In the genomic region with DNA sequence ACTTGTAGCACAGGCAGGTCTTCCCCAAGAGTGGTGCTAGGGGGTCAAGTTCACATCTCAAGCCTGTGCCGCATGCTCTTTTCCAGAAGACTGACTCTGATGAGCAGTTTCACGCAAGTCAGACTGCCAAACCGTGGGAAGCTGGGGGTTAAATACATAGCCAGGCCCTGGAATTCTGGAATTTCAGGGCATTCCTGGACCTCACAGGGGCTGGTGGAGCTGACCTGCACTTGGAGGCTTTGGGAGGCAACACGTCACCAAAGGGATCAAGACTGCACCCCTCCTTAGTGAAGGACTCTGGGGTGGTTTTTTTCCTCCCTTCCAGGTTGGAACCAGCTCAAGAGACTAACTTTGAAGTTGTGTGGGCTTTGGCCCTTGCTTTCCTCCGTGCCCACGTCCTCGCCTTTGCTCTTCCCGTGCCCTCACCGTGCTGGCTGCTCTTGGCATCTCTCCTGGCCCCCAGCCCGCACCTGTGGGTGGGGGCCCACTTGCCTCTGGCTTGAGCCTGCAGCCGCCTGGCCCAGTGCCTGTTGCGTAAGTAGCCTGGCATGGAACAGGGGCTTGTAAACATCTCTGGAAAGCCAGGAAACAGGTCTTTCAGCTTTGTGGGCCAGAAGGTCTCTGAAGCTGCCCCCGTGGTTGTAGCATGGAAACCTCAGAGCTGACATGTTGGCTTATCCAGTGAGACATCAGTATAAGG, we compare ENCODE assay signal across 8 mouse cellular contexts. TPM values are rescaled to one million over a fixed set of nuclear protein-coding genes. Genes with fewer than 3 reads are reported as not detected.
DNase-seq lines count a peak whose midpoint lies in the region; ATAC-seq and TF ChIP-seq lines count a peak whose summit lies in the region.

No protein-coding gene starts in this region.

- peaks cover 58% of the 10 kb centered on the region for H3K4me1 ChIP-seq in heart, postnatal 0 days (ENCODE audit: control insufficient read depth, insufficient read depth)
- peaks cover 65% of the 10 kb centered on the region for H3K4me1 ChIP-seq in lung, embryonic 14.5 days (ENCODE audit: insufficient read depth)
- peaks cover 5% of the 10 kb centered on the region for H3K4me1 ChIP-seq in intestine, postnatal 0 days (replicated peaks; ENCODE audit: control insufficient read depth, insufficient read depth, low read length)

- TF ChIP-seq CTCF in heart, postnatal 0 days (IDR thresholded peaks at IDR 0.05; ENCODE audit: low read depth), result no peak
- no peak for TF ChIP-seq CTCF in lung, embryonic 14.5 days (IDR thresholded peaks at IDR 0.05; ENCODE audit: low read depth)
- TF ChIP-seq CTCF in intestine, postnatal 0 days (IDR thresholded peaks at IDR 0.05; ENCODE audit: low read depth), result no peak

- peak overlapping the region; percentile 2; the same call in 1 of the 2 replicates for H3K9ac ChIP-seq in heart, postnatal 0 days (replicated peaks; ENCODE audit: low read depth, low read length)
- no peak overlapping the region for H3K9ac ChIP-seq in lung, embryonic 14.5 days
- H3K9ac ChIP-seq in intestine, postnatal 0 days (ENCODE audit: low read depth, low read length), result no peak overlapping the region

- H3K27me3 ChIP-seq in heart, postnatal 0 days (ENCODE audit: control insufficient read depth, insufficient read depth, low read length), result no peaks in the 10 kb centered on the region
- no peaks in the 10 kb centered on the region for H3K27me3 ChIP-seq in lung, embryonic 14.5 days (ENCODE audit: insufficient read depth, low read length)
- H3K27me3 ChIP-seq in intestine, postnatal 0 days (replicated peaks; ENCODE audit: control insufficient read depth, insufficient read depth, low read length), result no peaks in the 10 kb centered on the region

- H3K27ac ChIP-seq in heart, postnatal 0 days (ENCODE audit: low read depth), result peak overlapping the region; percentile 92
- peak overlapping the region; percentile 87; the same call in 1 of the 2 replicates for H3K27ac ChIP-seq in lung, embryonic 14.5 days (ENCODE audit: low read depth)
- no peak overlapping the region for H3K27ac ChIP-seq in intestine, postnatal 0 days (ENCODE audit: low read depth, low read length)

- DNase-seq in 3134 (ENCODE audit: extremely low read depth, insufficient read length, low spot score) (peak; percentile 94), 3T3-L1 (ENCODE audit: low read depth, low spot score) (peak; percentile 53), MN1 (ENCODE audit: low spot score) (no peak)
- DNase-seq in heart, postnatal 0 days (ENCODE audit: low spot score), result no peak
- DNase-seq in lung, embryonic 14.5 days, result peak; percentile 69
- DNase-seq in frontal cortex, postnatal 10 days (ENCODE audit: low spot score in 2 of 2), result no peak
- no peak for DNase-seq in thymus, postnatal 36 days

- TF ChIP-seq EP300 in heart, postnatal 0 days (IDR thresholded peaks at IDR 0.05; ENCODE audit: low read depth), result no peak

- H3K9me3 ChIP-seq in heart, postnatal 0 days (replicated peaks; ENCODE audit: control insufficient read depth, low read length), result no peaks in the 10 kb centered on the region
- H3K9me3 ChIP-seq in lung, embryonic 14.5 days (ENCODE audit: low read depth, low read length), result no peaks in the 10 kb centered on the region
- H3K9me3 ChIP-seq in intestine, postnatal 0 days (ENCODE audit: control insufficient read depth), result no peaks in the 10 kb centered on the region

- no peak; the same call in 1 of the 2 replicates for ATAC-seq in heart, postnatal 0 days (ENCODE audit: insufficient read depth, low read depth)
- ATAC-seq in lung, embryonic 14.5 days (ENCODE audit: insufficient read depth), result 0 out of 2 replicates have a peak, but pooled peaks have one; percentile 7
- no peak for ATAC-seq in intestine, postnatal 0 days

- WGBS in heart, postnatal 0 days, result 43% methylated on average over 13 of the region's 13 CpGs
- WGBS in lung, embryonic 14.5 days, result 50% methylated on average over 13 of the region's 13 CpGs
- 64% methylated on average over 13 of the region's 13 CpGs for WGBS in intestine, postnatal 0 days

- H3K4me2 ChIP-seq in heart, postnatal 0 days (ENCODE audit: low read depth, low read length), result no peak overlapping the region
- no peak overlapping the region; the same call in 1 of the 2 replicates for H3K4me2 ChIP-seq in lung, embryonic 14.5 days
- H3K4me2 ChIP-seq in intestine, postnatal 0 days (replicated peaks; ENCODE audit: low read depth), result no peak overlapping the region

- H3K36me3 ChIP-seq in heart, postnatal 0 days (replicated peaks; ENCODE audit: control insufficient read depth, insufficient read depth, low read length), result 0 out of 2 replicates have a peak, but pooled peaks cover 12% of the 10 kb centered on the region
- no peaks in the 10 kb centered on the region for H3K36me3 ChIP-seq in lung, embryonic 14.5 days (ENCODE audit: insufficient read depth)
- no peaks in the 10 kb centered on the region for H3K36me3 ChIP-seq in intestine, postnatal 0 days (ENCODE audit: control insufficient read depth, insufficient read depth)

- no peak overlapping the region for H3K4me3 ChIP-seq in heart, postnatal 0 days (ENCODE audit: low read depth, low read length)
- H3K4me3 ChIP-seq in lung, embryonic 14.5 days (ENCODE audit: low read depth, low read length), result no peak overlapping the region
- H3K4me3 ChIP-seq in intestine, postnatal 0 days (ENCODE audit: low read depth, low read length), result no peak overlapping the region

RNA-seq across cellular contexts. Expression of a gene that starts 34.0 kb away (rescaled TPM):
- 50.6 and 74.8 TPM in 2 replicates for total RNA-seq in heart, postnatal 0 days (2014; rRNA removed; ENCODE audit: low replicate concordance)
- 11.0 and 15.1 TPM in 2 replicates for polyA plus RNA-seq in heart, postnatal 0 days (2015; fragmentation: Nextera tagmentation; extraction: Ambion mirVana)
- polyA plus RNA-seq in lung, embryonic 14.5 days (2014; fragmentation: Nextera tagmentation; extraction: Ambion mirVana), result 25.5 and 26.2 TPM in 2 replicates
- polyA plus RNA-seq in intestine, postnatal 0 days (2015; fragmentation: Nextera tagmentation; extraction: Ambion mirVana), result 6.1 and 6.2 TPM in 2 replicates

Comparison
In these comparisons a context has a peak if more than half of its experiments do, and no peak if none do; other contexts are left out.
1. DNase-seq: peak in 3134 (single experiment), 3T3-L1 (single experiment) and lung, embryonic 14.5 days (single experiment); none in heart, postnatal 0 days (single experiment), frontal cortex, postnatal 10 days (0 of 2), thymus, postnatal 36 days (0 of 2) and MN1 (single experiment).